Mouse (Mus musculus): ENCODE results near the gene Nptxr.
A peak's percentile ranks its signal among the peaks of the same experiment; 100 is the strongest.

The Nptxr gene

GRCm38 (mm10) chr15:79790111-79790510 is 14.5 kb downstream of the Nptxr start:
- DNase-seq (ENCODE audit: low spot score) = no peak

DNA sequence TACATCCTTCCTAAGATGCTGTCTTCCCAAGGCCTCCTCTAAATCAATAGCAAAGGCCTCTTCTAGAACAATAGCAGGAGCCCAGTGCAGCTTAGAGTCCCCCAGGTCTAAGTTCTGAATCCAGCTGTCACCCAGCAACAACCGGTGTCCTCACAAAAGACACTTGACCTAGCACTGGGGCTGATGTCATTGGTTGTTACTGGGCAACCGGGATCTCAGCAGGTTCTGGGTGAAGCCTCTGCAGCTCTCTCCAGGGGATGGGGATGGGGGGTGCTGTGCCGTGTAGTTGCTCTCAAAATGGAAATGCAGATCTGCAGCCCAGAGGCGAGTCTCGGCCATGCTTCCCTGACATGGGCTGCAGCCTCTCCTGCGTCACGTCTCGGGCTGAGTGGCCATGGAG is 16.8 kb downstream of the Nptxr start:
- no peak for DNase-seq (ENCODE audit: low spot score)

GRCm38 (mm10) chr15:79785056-79785455 is 19.5 kb downstream of the Nptxr start:
- no peak for DNase-seq (ENCODE audit: low spot score)

GRCm38 (mm10) chr15:79777749-79778148 is 26.8 kb downstream of the Nptxr start, which contains the start of gene Dnal4:
Gene Dnal4 (minus strand): TSS chr15:79777849.
- no peak for DNase-seq (ENCODE audit: low spot score)

- no peak for DNase-seq (ENCODE audit: low spot score)
These were observed 28.9 kb downstream of the Nptxr start for GRCm38 (mm10) chr15:79775662-79776061.

DNA sequence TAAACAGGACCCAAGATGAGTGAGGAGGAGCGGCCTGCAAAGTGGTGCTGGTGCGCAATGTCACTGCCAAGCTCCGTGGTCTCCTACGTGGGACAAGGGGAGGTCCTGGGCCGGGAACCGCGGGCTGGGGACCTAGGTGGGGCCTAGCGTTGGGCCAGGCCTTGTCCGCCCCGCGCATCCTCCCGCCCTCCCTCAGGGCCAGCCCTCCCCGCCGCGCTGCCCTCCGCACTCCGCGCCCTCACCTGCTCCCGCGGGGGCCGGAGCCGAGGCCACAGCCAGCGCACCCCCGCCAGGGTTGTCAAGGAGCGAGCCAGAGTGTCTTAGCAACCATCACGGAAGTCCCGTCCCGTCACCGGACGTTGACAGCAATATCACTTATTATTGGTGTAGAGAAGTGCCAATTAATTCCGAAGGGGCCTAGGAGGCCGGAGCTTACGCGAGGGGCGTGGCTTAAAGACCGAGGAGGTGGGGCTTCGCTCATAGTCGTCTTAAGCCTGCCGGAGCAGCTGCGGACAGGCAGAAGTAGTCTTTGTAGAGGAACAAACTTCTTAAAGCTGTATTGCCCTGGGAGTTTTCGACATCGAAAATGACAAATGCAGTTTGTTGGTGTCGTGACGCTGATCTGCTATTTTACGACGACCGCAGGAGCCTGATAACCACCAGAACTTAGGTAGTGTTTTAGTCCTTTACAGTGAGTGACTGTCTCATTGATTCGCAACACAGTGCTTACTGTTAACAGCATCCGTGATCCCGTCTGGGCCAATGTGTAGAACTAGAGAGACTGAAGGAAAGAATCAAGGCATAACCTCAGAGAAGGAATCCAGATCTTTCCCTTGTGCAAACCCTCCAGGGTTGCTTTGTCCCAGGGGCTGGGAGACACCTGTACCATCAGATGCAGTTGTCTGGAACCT is 30.2 kb downstream of the Nptxr start:
- DNase-seq (ENCODE audit: low spot score) = peak; percentile 96

DNA sequence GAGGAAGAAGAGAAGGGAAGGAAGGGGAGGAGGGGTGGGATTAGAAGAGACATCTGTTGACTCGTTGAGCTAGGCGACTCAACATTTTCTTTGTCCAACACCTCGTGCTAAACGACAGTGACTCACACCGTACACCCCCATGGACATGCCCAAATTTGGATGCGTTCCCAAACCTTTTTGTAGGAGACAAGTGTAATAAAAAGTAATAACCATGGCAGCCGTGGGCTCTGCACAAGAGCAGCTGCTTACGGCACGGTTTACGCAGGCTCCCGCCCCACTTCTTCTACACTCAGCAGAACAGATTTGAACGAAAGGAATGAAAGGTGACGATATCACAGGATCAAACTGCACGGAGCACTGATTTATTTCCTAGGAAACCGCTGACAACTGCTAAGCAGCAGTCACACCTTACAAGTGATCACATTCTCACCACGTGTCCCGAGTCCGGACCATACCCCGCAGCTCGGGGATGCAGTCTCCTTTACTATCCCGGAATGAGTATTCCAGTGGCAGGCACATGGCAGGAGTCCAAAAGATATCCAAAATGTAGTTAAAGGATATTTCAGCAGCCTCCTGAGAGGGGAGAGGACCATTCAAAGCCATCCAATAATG is 33.8 kb downstream of the Nptxr start:
- DNase-seq (ENCODE audit: low spot score) = no peak

- DNase-seq (ENCODE audit: low spot score) = no peak
These were observed 36.3 kb downstream of the Nptxr start for GRCm38 (mm10) chr15:79768302-79768701.

DNA sequence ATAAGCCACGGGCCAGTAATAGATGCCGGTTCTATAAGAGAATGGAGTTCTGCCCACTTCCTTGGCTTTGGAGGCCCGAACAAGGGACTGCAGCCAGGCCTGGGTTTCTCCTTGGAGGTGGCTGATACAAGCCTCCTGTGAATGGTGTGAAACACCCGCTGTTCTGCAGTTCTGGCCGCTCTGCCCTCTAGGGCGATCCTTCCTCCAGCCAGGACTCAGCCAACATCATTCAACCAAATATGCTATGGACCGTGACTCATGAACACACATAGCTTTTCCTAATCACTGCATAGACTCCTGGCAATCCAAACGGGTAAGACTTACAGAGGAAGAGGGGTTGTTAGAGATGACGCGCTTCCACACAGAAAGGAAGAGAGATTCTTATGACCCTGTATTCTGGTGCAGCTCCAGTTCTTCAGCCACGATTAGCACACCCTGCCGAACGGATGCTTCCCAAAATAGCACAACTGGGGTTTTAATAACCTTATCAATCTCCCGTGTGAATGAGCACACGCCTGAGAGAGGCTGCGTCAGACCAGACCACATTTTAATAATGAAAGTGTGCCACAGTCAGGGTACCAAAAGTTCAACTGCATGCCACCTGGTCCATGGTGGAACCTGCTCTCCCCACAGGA is 37.1 kb downstream of the Nptxr start:
- DNase-seq (ENCODE audit: low spot score) = no peak

GRCm38 (mm10) chr15:79766586-79767071 is 37.9 kb downstream of the Nptxr start:
- no peak for DNase-seq (ENCODE audit: low spot score)

- no peak for DNase-seq (ENCODE audit: low spot score)
These were observed 38.4 kb downstream of the Nptxr start for GRCm38 (mm10) chr15:79766168-79766567.

DNA sequence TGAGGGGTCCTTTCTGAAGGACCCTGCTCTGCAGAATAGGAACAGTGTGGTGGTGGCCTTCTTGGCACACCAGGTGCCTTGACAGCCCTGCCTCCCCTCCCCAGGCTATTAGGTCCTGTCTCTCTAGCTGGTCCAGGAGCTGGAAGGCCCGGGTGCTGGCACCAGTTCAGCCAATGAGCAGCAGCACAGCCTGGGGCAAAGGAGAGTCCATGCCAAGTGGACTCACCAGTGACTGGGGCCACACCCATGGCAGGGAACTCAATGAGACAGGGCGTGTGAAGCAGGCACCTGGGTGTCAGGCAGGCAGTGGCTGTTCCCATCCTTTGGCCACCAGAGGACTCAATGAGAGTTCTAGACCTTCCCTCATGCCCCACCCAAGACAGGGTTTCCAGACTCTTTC is 39.2 kb downstream of the Nptxr start:
- DNase-seq (ENCODE audit: low spot score) = no peak

GRCm38 (mm10) chr15:79764539-79765267 is 39.9 kb downstream of the Nptxr start:
- DNase-seq (ENCODE audit: low spot score) = peak; percentile 48

GRCm38 (mm10) chr15:79763601-79764246 is 40.8 kb downstream of the Nptxr start:
- DNase-seq (ENCODE audit: low spot score) = no peak

- no peak for DNase-seq (ENCODE audit: low spot score)
These were observed 41.6 kb downstream of the Nptxr start for GRCm38 (mm10) chr15:79763001-79763400.

DNA sequence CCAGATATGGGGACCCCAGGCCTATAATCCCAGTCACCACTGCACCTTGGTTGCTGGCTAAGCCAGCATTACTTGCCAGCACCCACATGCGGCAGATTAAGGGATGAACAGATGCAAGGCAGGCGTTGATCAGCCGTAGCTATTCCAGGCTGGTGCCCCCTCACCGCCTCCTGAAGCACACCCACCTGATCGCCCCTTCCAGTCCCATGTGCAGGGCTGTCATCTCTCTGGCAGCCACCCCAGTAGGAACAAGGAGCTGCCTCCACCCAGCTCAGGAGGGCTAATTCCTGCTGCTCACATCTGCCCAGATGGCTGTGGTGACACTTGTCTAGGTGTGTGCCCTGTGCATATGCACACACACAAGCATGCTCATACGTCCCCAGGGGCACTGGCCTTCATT is 43.6 kb downstream of the Nptxr start:
- DNase-seq (ENCODE audit: low spot score) = no peak

- no peak for DNase-seq (ENCODE audit: low spot score)
These were observed 47.4 kb downstream of the Nptxr start for GRCm38 (mm10) chr15:79757118-79757517.

- DNase-seq (ENCODE audit: low spot score) = no peak
These were observed 48.5 kb downstream of the Nptxr start for GRCm38 (mm10) chr15:79755977-79756625.

- no peak for DNase-seq (ENCODE audit: low spot score)
These were observed 49.4 kb downstream of the Nptxr start for GRCm38 (mm10) chr15:79755176-79755575.

GRCm38 (mm10) chr15:79753873-79754272 is 50.7 kb downstream of the Nptxr start:
- no peak for DNase-seq (ENCODE audit: low spot score)

GRCm38 (mm10) chr15:79753420-79753752 is 51.2 kb downstream of the Nptxr start:
- DNase-seq (ENCODE audit: low spot score) = no peak

All from layer of hippocampus, adult 9-10 months (tissue).